15 mouse cellular contexts compared by ENCODE assay signal in genomic region chr9:101045710-101046338, GRCm38 (mm10). TPM values are rescaled to one million over a fixed set of nuclear protein-coding genes. Genes with fewer than 3 reads are reported as not detected.
A peak's percentile ranks its signal among the peaks of the same experiment; 100 is the strongest.
DNase-seq lines count a peak whose midpoint lies in the region; ATAC-seq lines count a peak whose summit lies in the region.
"Had no signal": no experiment of that assay in that cellular context is flagged by ENCODE, and none has a peak within 500 bp of the region (broad histone marks: within the 10 kb centered on the region; RNA-seq: fewer than 3 reads in every experiment).

No protein-coding gene starts in this region.

- H3K9ac ChIP-seq in hindbrain, embryonic 11.5 days (ENCODE audit: low read depth, low read length): no peak overlapping the region
- H3K9ac ChIP-seq in hindbrain, embryonic 16.5 days (ENCODE audit: low read depth, low read length): no peak overlapping the region
- H3K9ac ChIP-seq in intestine, embryonic 14.5 days (ENCODE audit: low read length): no peak overlapping the region
- no peak overlapping the region for H3K9ac ChIP-seq in kidney, embryonic 15.5 days

- H3K27me3 ChIP-seq in hindbrain, embryonic 11.5 days (ENCODE audit: control insufficient read depth, insufficient read depth, low read length): no peaks in the 10 kb centered on the region
- no peaks in the 10 kb centered on the region for H3K27me3 ChIP-seq in hindbrain, embryonic 16.5 days (replicated peaks; ENCODE audit: control insufficient read depth, insufficient read depth, low read length)
- H3K27me3 ChIP-seq in intestine, embryonic 14.5 days (replicated peaks; ENCODE audit: control insufficient read depth, insufficient read depth, low read length): no peaks in the 10 kb centered on the region
- H3K27me3 ChIP-seq in kidney, embryonic 15.5 days: no peaks in the 10 kb centered on the region
- H3K27me3 ChIP-seq: CH12.LX had no signal

- H3K9me3 ChIP-seq in hindbrain, embryonic 11.5 days (ENCODE audit: control insufficient read depth, low read length): no peaks in the 10 kb centered on the region
- H3K9me3 ChIP-seq in hindbrain, embryonic 16.5 days (ENCODE audit: control insufficient read depth, low read length): no peaks in the 10 kb centered on the region
- H3K9me3 ChIP-seq in intestine, embryonic 14.5 days (ENCODE audit: control insufficient read depth, low read length): no peaks in the 10 kb centered on the region
- H3K9me3 ChIP-seq in kidney, embryonic 15.5 days (replicated peaks): no peaks in the 10 kb centered on the region
- H3K9me3 ChIP-seq: embryonic facial prominence, embryonic 10.5 days had no signal

- H3K4me2 ChIP-seq in hindbrain, embryonic 11.5 days (replicated peaks; ENCODE audit: low read depth, low read length): no peak overlapping the region
- H3K4me2 ChIP-seq in hindbrain, embryonic 16.5 days (ENCODE audit: low read length): no peak overlapping the region
- H3K4me2 ChIP-seq in intestine, embryonic 14.5 days (ENCODE audit: low read length): peak overlapping the region; percentile 23; the same call in 1 of the 2 replicates
- H3K4me2 ChIP-seq in kidney, embryonic 15.5 days: 0 out of 2 replicates have a peak overlapping the region, but pooled peaks have one; percentile 7

- 67% methylated on average over 15 of the region's 15 CpGs for WGBS in hindbrain, embryonic 11.5 days
- WGBS in hindbrain, embryonic 16.5 days: 57% methylated on average over 15 of the region's 15 CpGs
- 40% methylated on average over 15 of the region's 15 CpGs for WGBS in intestine, embryonic 14.5 days
- WGBS in kidney, embryonic 15.5 days: 51% methylated on average over 15 of the region's 15 CpGs

- no peaks in the 10 kb centered on the region for H3K36me3 ChIP-seq in hindbrain, embryonic 11.5 days (ENCODE audit: control insufficient read depth, insufficient read depth, low read length)
- no peaks in the 10 kb centered on the region for H3K36me3 ChIP-seq in hindbrain, embryonic 16.5 days (ENCODE audit: control insufficient read depth, insufficient read depth, low read length)
- no peaks in the 10 kb centered on the region for H3K36me3 ChIP-seq in intestine, embryonic 14.5 days (ENCODE audit: control insufficient read depth, insufficient read depth, low read length)
- no peaks in the 10 kb centered on the region for H3K36me3 ChIP-seq in kidney, embryonic 15.5 days
- H3K36me3 ChIP-seq: embryonic facial prominence, embryonic 10.5 days had no signal

- no peaks in the 10 kb centered on the region for H3K4me1 ChIP-seq in hindbrain, embryonic 11.5 days (replicated peaks; ENCODE audit: control insufficient read depth, insufficient read depth, low read length)
- no peaks in the 10 kb centered on the region for H3K4me1 ChIP-seq in hindbrain, embryonic 16.5 days (ENCODE audit: control insufficient read depth, insufficient read depth, low read depth, low read length)
- H3K4me1 ChIP-seq in intestine, embryonic 14.5 days (replicated peaks; ENCODE audit: control insufficient read depth, insufficient read depth, low read length): peaks cover 6% of the 10 kb centered on the region; the same call in 1 of the 2 replicates
- peaks cover 13% of the 10 kb centered on the region; the same call in 1 of the 2 replicates for H3K4me1 ChIP-seq in kidney, embryonic 15.5 days
- H3K4me1 ChIP-seq: embryonic facial prominence, embryonic 10.5 days had no signal

- peak; percentile 13 for DNase-seq in hindbrain, embryonic 11.5 days (ENCODE audit: low spot score)
- DNase-seq in intestine, embryonic 14.5 days (ENCODE audit: low spot score): peak; percentile 63
- DNase-seq in urinary bladder, postnatal 4 days (ENCODE audit: low spot score in 2 of 2): no peak
- DNase-seq in thymus, postnatal 36 days: no peak
- no peak for DNase-seq in gastrocnemius, adult 18-20 months (ENCODE audit: low spot score)
- DNase-seq: heart, postnatal 36 days; layer of hippocampus, postnatal 36 days; lung, adult 18-20 months; thymus, adult 18-20 months had no signal

- no peak for ATAC-seq in hindbrain, embryonic 11.5 days (ENCODE audit: low FRiP score)
- no peak for ATAC-seq in hindbrain, embryonic 16.5 days
- no peak; the same call in 1 of the 2 replicates for ATAC-seq in intestine, embryonic 14.5 days (replicated peaks; ENCODE audit: low FRiP score, low TSS enrichment, low read depth)
- 0 out of 2 replicates have a peak, but pooled peaks have one; percentile 38 for ATAC-seq in kidney, embryonic 15.5 days (replicated peaks; ENCODE audit: low FRiP score)
- ATAC-seq in megakaryocyte progenitor cell, adult 5-6 weeks (replicated peaks; ENCODE audit: poor library complexity): peak; percentile 72
- ATAC-seq: forebrain, embryonic 16.5 days had no signal

- H3K4me3 ChIP-seq in hindbrain, embryonic 11.5 days (ENCODE audit: low read depth, low read length): no peak overlapping the region
- H3K4me3 ChIP-seq in hindbrain, embryonic 16.5 days (ENCODE audit: low read length): no peak overlapping the region
- H3K4me3 ChIP-seq in intestine, embryonic 14.5 days (ENCODE audit: low read depth, low read length): no peak overlapping the region
- H3K4me3 ChIP-seq in kidney, embryonic 15.5 days (replicated peaks): no peak overlapping the region
- H3K4me3 ChIP-seq: embryonic facial prominence, embryonic 10.5 days had no signal

- no peak overlapping the region for H3K27ac ChIP-seq in hindbrain, embryonic 11.5 days (ENCODE audit: low read depth, low read length)
- no peak overlapping the region for H3K27ac ChIP-seq in hindbrain, embryonic 16.5 days (ENCODE audit: low read depth, low read length)
- no peak overlapping the region; the same call in 1 of the 2 replicates for H3K27ac ChIP-seq in intestine, embryonic 14.5 days (ENCODE audit: low read depth)
- peak overlapping the region; percentile 56 for H3K27ac ChIP-seq in kidney, embryonic 15.5 days
- H3K27ac ChIP-seq: embryonic facial prominence, embryonic 10.5 days had no signal

RNA-seq across cellular contexts. Expression of gene Pccb, which starts 11.1 kb away (rescaled TPM):
- 14.3 and 18.0 TPM in 2 replicates for polyA plus RNA-seq in hindbrain, embryonic 11.5 days (2014; fragmentation: Nextera tagmentation; extraction: Ambion mirVana)
- polyA plus RNA-seq in hindbrain, embryonic 16.5 days (2015; fragmentation: Nextera tagmentation; extraction: Ambion mirVana): 27.7 and 28.7 TPM in 2 replicates
- polyA plus RNA-seq in intestine, embryonic 14.5 days (2014; fragmentation: Nextera tagmentation; extraction: Ambion mirVana): 24.7 and 26.4 TPM in 2 replicates
- 24.5 and 26.4 TPM in 2 replicates for polyA plus RNA-seq in kidney, embryonic 15.5 days (2015; fragmentation: Nextera tagmentation; extraction: Ambion mirVana)
- total RNA-seq in megakaryocyte progenitor cell, adult 5-6 weeks (2015): 19.4 and 21.7 TPM in 2 replicates
- total RNA-seq in megakaryocyte progenitor cell, adult 5-6 weeks (2017): 16.0 and 18.2 TPM in 2 replicates
- total RNA-seq in gastrocnemius, adult 18-20 months (2021): 10 to 100 TPM; 58.9 to 62.4 TPM

RNA-seq across cellular contexts. Expression of gene Msl2, which starts 28.1 kb away (rescaled TPM):
- 5.9 and 6.7 TPM in 2 replicates for polyA plus RNA-seq in hindbrain, embryonic 11.5 days (2014; fragmentation: Nextera tagmentation; extraction: Ambion mirVana)
- polyA plus RNA-seq in hindbrain, embryonic 16.5 days (2015; fragmentation: Nextera tagmentation; extraction: Ambion mirVana): 2.6 and 2.7 TPM in 2 replicates
- polyA plus RNA-seq in intestine, embryonic 14.5 days (2014; fragmentation: Nextera tagmentation; extraction: Ambion mirVana): 5.8 and 7.0 TPM in 2 replicates
- 4.9 and 7.0 TPM in 2 replicates for polyA plus RNA-seq in kidney, embryonic 15.5 days (2015; fragmentation: Nextera tagmentation; extraction: Ambion mirVana)
- 94.2 and 94.6 TPM in 2 replicates for total RNA-seq in megakaryocyte progenitor cell, adult 5-6 weeks (2015)
- total RNA-seq in megakaryocyte progenitor cell, adult 5-6 weeks (2017): 37.1 and 45.2 TPM in 2 replicates
- 10 to 100 TPM; 26.3 to 27.5 TPM for total RNA-seq in gastrocnemius, adult 18-20 months (2021)

Comparison
In these comparisons a context has a peak if more than half of its experiments do, and no peak if none do; other contexts are left out.
1. ATAC-seq: peak in kidney, embryonic 15.5 days (single experiment) and megakaryocyte progenitor cell, adult 5-6 weeks (single experiment); none in hindbrain, embryonic 11.5 days (single experiment), hindbrain, embryonic 16.5 days (single experiment) and intestine, embryonic 14.5 days (single experiment).
2. DNase-seq: peak in hindbrain, embryonic 11.5 days (single experiment) and intestine, embryonic 14.5 days (single experiment); none in urinary bladder, postnatal 4 days (0 of 2), thymus, postnatal 36 days (0 of 2) and gastrocnemius, adult 18-20 months (single experiment).
3. H3K4me2 ChIP-seq: peak in intestine, embryonic 14.5 days (single experiment) and kidney, embryonic 15.5 days (single experiment); none in hindbrain, embryonic 11.5 days (single experiment) and hindbrain, embryonic 16.5 days (single experiment).